Mouse (Mus musculus): ENCODE data around the gene Map2k6.

The Map2k6 gene

GRCm38 (mm10) chr11:110451590-110451989 is 52.7 kb downstream of the Map2k6 start:
- DNase-seq (ENCODE audit: low spot score): no peak

GRCm38 (mm10) chr11:110453445-110454154 is 54.7 kb downstream of the Map2k6 start:
- no peak for DNase-seq (ENCODE audit: low spot score)

GRCm38 (mm10) chr11:110457441-110457912 is 58.6 kb downstream of the Map2k6 start:
- no peak for DNase-seq (ENCODE audit: low spot score)

GRCm38 (mm10) chr11:110460480-110460879 is 61.6 kb downstream of the Map2k6 start:
- DNase-seq (ENCODE audit: low spot score): no peak

- DNase-seq (ENCODE audit: low spot score): no peak
These were observed 62.8 kb downstream of the Map2k6 start for GRCm38 (mm10) chr11:110461560-110462331.

GRCm38 (mm10) chr11:110462975-110463578 is 64.2 kb downstream of the Map2k6 start:
- no peak for DNase-seq (ENCODE audit: low spot score)

GRCm38 (mm10) chr11:110463801-110464200 is 64.9 kb downstream of the Map2k6 start:
- DNase-seq (ENCODE audit: low spot score): no peak

- no peak for DNase-seq (ENCODE audit: low spot score)
These were observed 70.1 kb downstream of the Map2k6 start for GRCm38 (mm10) chr11:110469054-110469453.

GRCm38 (mm10) chr11:110470561-110471273 is 71.8 kb downstream of the Map2k6 start:
- DNase-seq (ENCODE audit: low spot score): no peak

GRCm38 (mm10) chr11:110471362-110471761 is 72.4 kb downstream of the Map2k6 start:
- no peak for DNase-seq (ENCODE audit: low spot score)

- DNase-seq (ENCODE audit: low spot score): no peak
These were observed 73.2 kb downstream of the Map2k6 start for GRCm38 (mm10) chr11:110472078-110472477.

GRCm38 (mm10) chr11:110473495-110473894 is 74.6 kb downstream of the Map2k6 start:
- no peak for DNase-seq (ENCODE audit: low spot score)

- no peak for DNase-seq (ENCODE audit: low spot score)
These were observed 77.6 kb downstream of the Map2k6 start for GRCm38 (mm10) chr11:110476361-110477151.

- no peak for DNase-seq (ENCODE audit: low spot score)
These were observed 79.3 kb downstream of the Map2k6 start for GRCm38 (mm10) chr11:110477961-110478869.

- no peak for DNase-seq (ENCODE audit: low spot score)
These were observed 80.1 kb downstream of the Map2k6 start for GRCm38 (mm10) chr11:110478978-110479384.

- no peak for DNase-seq (ENCODE audit: low spot score)
These were observed 82.5 kb downstream of the Map2k6 start for GRCm38 (mm10) chr11:110481406-110481805.

GRCm38 (mm10) chr11:110482176-110482575 is 83.3 kb downstream of the Map2k6 start:
- no peak for DNase-seq (ENCODE audit: low spot score)

- DNase-seq (ENCODE audit: low spot score): no peak
These were observed 83.7 kb downstream of the Map2k6 start for GRCm38 (mm10) chr11:110482649-110483048.

GRCm38 (mm10) chr11:110483165-110483564 is 84.2 kb downstream of the Map2k6 start:
- DNase-seq (ENCODE audit: low spot score): peak; percentile 23

- no peak for DNase-seq (ENCODE audit: low spot score)
These were observed 85.5 kb downstream of the Map2k6 start for GRCm38 (mm10) chr11:110484426-110484825.

Measured in T-cell, adult 2 months (primary cell).